Mouse (Mus musculus) kidney, adult 18-20 months (tissue): ENCODE results near the gene Eng.
A peak's percentile ranks its signal among the peaks of the same experiment; 100 is the strongest.

Experiments
- DNase-seq: peaks from one replicate; pipeline ENCODE4 v3.0.0; 2021

The Eng gene

DNA sequence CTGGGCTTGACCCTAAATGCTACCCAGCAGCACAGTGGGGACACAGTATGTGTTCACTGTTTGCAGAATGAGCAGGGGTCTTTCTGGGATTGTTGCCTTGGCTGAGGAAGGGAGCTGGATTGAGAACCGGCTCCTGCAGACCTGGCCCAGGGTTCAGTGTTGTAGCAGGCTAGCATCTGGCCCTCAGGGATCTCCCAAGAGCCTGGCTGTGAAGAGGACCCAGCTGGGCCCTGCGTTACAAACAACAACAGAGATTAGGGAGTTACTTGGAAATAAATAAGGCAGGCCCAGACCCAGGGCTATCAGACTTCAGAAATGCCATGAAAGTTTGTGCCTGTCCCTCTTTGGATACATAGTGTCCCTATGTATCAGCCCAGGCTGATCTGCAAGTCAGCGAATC lies 748 bp upstream of the Eng start:
- no peak for DNase-seq

DNA sequence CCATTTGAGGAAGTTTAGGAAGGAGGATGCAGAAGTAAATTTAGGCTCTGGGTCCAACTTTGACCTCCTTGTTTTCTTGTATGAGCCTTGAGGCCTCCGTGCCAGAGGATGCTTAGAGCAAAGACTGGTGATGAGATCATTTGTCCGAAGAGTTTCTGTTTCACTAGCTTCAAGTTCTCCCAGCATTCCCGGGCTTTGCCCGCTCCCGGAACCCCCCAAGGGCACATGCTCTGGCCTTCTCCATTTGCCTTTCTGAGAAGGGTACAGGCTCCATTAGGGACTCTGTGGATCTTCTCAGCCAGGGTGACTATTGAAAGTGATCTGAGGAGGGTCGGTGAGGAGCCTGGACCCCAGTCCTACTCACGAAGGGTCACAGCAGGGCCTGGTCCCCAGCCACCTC lies 971 bp downstream of the Eng start:
- DNase-seq = no peak

DNA sequence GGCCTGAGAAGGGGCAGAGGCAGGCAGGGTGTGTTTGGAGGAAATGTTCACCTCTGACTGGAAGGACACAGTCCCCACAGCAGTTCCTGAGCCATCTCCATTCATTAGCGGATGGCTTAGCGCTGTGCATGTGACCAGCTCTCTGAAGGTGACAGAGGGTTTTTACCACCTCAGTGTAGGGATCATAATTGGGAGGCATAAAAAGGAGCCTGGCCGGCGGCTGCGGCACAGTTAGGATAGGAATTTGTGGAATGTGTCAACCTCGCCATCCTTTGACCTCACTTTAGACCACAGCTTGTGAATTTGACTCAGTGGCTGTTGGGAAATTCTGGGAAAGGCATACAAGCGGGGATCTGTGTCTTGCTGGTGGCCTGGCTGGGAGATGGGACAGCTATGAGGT lies 7.4 kb downstream of the Eng start:
- DNase-seq = no peak

DNA sequence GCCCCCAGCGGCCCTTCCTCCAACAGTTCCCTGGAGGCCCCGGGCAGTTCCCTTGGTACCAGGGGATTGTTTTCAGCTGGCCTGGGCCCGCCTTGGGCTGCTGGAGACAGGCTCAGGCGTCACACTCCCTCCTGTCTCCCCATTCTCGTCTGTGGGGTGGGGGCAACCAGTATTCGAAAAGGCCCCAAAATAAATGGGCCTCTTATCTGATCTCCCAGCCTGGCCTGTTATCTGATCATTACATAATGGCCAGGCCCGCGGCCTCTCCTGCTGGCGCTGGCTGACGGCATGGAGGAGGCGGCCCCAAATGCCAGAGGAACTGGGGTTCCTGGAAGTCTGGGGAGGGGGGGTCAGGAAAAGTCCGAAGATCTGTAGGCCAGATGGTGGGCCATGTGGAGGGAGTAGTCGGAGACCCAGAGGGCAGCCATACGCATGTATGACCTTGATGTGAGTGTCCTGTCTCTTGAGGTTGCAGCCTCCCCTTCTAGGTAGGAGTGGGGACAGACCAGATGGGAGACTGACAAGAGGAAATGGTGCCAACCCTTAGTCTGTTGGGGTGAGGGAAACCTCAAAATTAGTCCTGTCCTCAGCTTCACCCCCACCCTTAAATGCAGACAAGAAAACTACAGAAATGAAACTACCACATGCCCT lies 8.5 kb downstream of the Eng start:
- peak; percentile 49 for DNase-seq

DNA sequence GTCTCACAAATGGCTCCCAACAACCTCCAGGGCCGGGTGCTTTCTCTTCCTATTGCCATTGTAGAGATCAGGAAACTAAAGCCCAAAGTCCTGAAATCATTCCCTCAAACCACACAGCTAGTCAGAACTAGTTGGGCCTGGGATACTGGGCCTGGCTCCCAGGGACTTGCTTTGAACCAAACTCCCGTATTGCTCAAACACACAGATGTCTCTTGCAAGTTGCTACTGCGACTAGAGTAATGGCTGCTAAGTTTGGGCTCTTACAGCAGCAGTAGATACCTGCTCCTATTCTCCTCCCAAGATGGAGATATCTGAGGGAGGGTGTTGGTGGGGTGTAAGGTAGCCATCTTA lies 9.0 kb downstream of the Eng start:
- no peak for DNase-seq

GRCm38 (mm10) chr2:32655826-32656225 lies 9.4 kb downstream of the Eng start:
- DNase-seq = peak; percentile 76

DNA sequence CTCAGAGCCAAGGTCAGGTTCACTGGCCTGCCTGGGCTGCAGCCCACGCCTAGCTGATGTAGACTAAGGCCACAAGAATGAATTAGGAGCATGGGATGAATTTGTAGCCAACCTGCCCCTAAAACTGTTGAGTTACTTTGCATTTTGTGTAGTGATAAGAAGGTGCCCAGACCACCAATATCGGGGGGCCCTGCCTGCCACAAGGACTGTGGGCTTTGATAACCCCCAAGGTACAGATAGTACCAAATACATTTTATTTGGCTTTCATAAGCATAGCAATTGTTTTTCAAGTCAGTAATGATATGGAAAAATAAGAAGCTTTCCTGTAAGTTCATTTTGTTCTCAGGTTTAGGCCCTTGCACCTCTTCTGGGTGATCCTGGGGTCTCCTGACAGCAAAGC lies 12.5 kb downstream of the Eng start:
- DNase-seq = no peak

- peak; percentile 72 for DNase-seq
Observed at GRCm38 (mm10) chr2:32661509-32662107, 15.2 kb downstream of the Eng start.

- no peak for DNase-seq
Observed at GRCm38 (mm10) chr2:32662291-32662690, 15.9 kb downstream of the Eng start.

DNA sequence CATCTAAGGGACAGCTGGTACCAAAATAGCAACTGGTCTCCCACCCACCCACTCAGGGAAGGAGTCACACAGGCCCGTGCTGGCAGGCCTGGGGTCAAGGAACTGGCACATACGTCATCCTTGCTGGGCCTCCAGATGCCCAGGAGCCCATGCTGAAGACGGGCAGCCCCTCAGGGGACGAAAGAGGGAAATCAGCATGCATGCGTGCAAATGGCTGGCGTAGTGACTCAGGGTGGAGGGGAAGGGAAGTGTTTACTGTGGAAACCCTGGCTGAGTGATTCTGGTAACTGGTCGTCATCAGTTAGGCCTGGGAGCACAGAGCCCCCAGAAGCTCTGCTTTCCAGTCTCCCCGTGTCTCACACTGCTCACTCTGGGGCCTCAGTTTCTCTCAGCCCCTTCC lies 18.9 kb downstream of the Eng start:
- DNase-seq = no peak

DNA sequence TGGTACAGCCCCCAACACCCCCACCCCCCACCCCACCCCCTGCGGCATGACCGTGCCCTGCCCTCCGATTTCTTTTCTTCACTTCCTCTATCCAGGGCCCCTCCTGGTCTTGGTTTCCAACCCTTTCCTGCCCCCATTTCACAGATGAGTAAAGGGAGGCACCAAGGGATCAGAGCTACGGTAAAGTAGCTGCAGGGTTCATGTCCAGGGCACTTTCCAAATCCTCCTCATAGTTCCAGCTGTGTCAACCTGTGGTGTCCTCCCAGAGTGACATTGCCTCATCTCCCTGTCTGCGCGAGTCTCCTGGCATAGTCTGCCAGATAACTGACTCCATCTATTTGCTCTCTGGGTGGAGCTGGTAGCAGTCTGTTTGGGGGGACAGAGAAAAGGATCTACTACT lies 19.5 kb downstream of the Eng start:
- DNase-seq = no peak

- DNase-seq = no peak
Observed at GRCm38 (mm10) chr2:32667775-32668174, 21.4 kb downstream of the Eng start.

DNA sequence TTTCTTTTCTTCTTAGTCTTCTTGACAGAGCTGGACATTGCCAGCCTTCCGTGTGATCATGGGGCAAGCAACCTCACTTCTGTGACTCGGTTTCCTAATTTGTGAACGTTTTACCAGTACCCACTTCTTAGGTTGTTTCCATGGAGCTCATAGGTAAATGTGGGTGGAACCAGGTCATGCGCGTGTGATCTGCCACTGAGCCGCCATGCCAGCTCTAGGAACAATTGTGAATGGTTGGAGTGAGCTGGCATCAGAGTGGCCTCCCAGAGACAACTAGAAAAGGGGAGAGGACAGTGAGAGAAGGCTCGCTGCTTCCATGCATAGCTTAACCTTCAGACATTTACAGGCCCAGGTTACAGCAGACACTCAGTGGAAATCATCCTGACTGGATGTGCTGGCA lies 21.8 kb downstream of the Eng start:
- no peak for DNase-seq

DNA sequence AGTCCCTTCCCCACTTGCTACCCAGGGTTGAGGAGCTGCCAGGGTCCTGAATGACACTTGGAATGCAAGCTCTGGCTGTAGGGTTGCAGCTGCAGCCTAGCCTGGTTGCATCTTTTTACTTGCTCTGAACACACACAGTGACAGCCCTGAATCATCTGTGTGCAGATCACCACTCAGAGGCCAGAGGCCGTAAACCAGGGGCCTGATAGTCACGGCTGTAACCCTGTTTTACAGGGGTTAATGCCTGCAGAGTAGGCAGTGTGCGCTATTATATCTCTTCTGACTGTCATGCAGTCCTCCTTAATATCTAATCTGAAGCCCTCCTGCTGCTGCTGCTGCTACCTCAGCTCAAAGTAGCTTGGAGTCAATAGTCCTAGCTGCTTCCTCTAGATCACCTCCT lies 23.5 kb downstream of the Eng start:
- no peak for DNase-seq

DNA sequence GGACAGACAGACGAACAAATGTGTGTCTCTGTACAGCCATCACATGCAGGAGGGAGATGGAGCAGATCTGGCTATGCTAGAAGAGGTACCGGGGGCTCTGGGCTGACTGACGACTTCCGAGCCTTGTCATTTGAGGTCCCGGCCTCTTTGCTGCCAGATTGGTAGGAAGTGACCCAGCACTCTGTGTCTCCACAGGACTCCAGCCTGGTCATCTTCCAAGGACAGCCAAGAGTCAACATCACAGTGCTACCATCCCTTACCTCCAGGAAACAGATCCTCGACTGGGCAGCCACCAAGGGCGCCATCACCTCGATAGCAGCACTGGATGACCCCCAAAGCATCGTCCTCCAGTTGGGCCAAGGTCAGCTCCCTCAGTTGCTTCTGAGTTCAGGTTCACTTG lies 24.8 kb downstream of the Eng start:
- no peak for DNase-seq

DNA sequence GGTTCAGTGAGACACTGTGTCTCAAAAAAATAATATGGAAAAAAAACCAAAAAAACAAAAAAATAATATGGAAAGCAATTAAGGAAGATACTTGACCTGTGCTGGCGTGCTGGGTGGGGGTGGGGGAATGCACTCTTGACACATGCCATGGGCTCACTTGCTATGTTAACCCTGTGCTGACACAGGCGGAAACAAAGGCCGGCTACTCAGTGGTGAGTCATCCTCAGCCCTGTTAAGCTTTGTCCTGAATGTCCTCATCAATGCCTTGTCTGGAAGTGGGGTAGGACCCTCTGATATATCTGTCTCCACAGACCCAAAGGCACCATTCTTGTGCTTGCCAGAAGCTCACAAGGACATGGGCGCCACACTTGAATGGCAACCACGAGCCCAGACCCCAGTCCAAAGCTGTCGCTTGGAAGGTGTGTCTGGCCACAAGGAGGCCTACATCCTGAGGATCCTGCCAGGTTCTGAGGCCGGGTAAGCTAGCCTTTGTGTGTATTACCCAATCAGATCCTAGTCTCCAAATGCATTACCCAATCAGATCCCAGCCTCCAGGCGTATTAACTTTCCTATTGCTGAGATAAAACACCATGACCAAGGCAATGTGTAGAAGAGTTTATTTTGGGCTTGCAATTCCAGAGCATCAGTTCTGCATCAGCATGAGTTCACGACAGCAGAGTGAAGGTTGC lies 25.7 kb downstream of the Eng start:
- no peak for DNase-seq

GRCm38 (mm10) chr2:32673176-32673917 lies 27.0 kb downstream of the Eng start:
- no peak for DNase-seq

- no peak for DNase-seq
Observed at GRCm38 (mm10) chr2:32676821-32677220, 30.4 kb downstream of the Eng start.

DNA sequence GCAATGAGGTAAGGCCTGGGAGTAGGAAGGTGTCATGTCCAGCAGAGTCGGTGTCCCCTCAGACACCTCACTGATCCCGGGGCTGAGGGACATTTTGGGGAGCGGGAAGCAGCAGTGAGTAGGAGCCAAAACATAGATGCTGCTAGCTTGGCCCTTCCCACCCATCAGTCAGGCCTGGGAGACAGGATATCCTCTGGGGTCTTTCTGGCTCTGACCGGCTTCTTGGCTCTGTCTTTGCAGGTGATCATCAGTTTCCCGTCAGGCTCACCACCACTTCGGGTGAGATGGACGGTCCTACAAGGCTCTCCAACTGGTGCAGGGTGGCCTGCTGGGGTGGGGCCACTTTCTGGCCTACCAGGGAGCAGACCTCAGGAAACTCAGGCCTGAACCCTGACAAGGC lies 31.3 kb downstream of the Eng start:
- no peak for DNase-seq

GRCm38 (mm10) chr2:32680051-32680451 lies 33.7 kb downstream of the Eng start:
- no peak for DNase-seq

GRCm38 (mm10) chr2:32680961-32681650 lies 34.7 kb downstream of the Eng start:
- no peak for DNase-seq

- no peak for DNase-seq
Observed at GRCm38 (mm10) chr2:32681754-32682153, 35.4 kb downstream of the Eng start.

DNA sequence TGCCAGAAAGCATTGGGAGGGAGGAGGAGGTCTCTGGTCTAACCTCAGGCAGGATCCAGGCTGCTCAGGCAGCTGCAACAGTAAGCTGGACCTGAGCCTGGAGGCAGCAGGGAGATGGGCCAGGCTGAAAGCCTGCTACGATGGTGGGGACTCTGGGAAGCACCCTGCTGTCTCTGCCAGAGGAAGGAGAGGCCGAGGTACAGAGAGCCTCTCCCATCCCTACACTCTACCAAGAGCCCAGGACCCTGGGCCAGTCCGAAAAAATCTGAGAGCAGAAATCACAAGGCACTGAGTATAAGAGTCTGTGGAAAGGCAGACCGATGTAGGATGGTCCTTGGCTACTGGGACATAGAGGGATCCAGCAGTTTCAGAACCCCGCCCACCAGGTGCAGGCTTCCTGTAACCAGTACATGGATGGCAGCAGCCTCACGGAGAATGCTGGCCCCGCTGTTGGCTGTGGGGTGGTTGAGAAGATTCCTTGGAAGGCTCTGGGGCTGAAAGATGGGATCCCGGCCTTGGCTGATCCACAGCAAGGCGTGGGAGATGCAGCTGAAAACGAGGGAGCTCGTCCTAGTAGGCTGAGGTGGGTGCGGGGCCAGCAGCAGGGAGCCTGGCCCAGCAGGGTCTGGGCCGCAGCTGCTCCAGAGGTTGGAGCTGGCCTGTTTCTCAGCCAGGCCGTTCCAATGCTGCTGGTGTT lies 36.5 kb downstream of the Eng start:
- DNase-seq = no peak
